Mouse (Mus musculus): ENCODE measurements around the gene Zfp800. TPM values are rescaled to one million over a fixed set of nuclear protein-coding genes. Genes with fewer than 3 reads are reported as not detected.

Gene Zfp800
- polyA plus RNA-seq, 1 experiment from 2014 or later, result 21.2 TPM

GRCm38 (mm10) chr6:28248211-28248610 is 149.6 kb downstream of the Zfp800 start:
- 95% methylated on average over 2 of the region's 2 CpGs for WGBS
- Histone ChIP-seq H3K9me3 (ENCODE audit: low read length) (no peaks in the 10 kb centered on the region), H3K4me1 (ENCODE audit: insufficient read depth, low read depth, low read length) (no peaks in the 10 kb centered on the region), H3K9ac (replicated peaks; ENCODE audit: low read depth) (no peak overlapping the region), H3K4me3 (ENCODE audit: low read depth, low read length) (no peak overlapping the region), H3K27me3 (replicated peaks; ENCODE audit: insufficient read depth, low read length) (no peaks in the 10 kb centered on the region), H3K4me2 (replicated peaks; ENCODE audit: low read depth, low read length) (no peak overlapping the region), H3K27ac (ENCODE audit: low read length) (no peak overlapping the region), H3K36me3 (ENCODE audit: insufficient read depth, low read length) (peaks cover 15% of the 10 kb centered on the region)
- no peak for ATAC-seq
- DNase-seq (ENCODE audit: low spot score), result no peak
- TF ChIP-seq CTCF (IDR thresholded peaks at IDR 0.05) (no peak), EP300 (IDR thresholded peaks at IDR 0.05) (no peak)

GRCm38 (mm10) chr6:28232618-28233361 is 165.0 kb downstream of the Zfp800 start:
- no peak for DNase-seq (ENCODE audit: low spot score)
- no peak overlapping the region for H3K4me2 ChIP-seq (replicated peaks; ENCODE audit: low read depth, low read length)
- H3K27ac ChIP-seq (ENCODE audit: low read length), result no peak overlapping the region
- no peak overlapping the region for H3K4me3 ChIP-seq (ENCODE audit: low read depth, low read length)
- no peaks in the 10 kb centered on the region; the same call in 1 of the 2 replicates for H3K36me3 ChIP-seq (ENCODE audit: insufficient read depth, low read length)
- WGBS, result 90% methylated on average over 7 of the region's 7 CpGs
- H3K9me3 ChIP-seq (ENCODE audit: low read length), result no peaks in the 10 kb centered on the region
- no peak for ATAC-seq
- H3K9ac ChIP-seq (replicated peaks; ENCODE audit: low read depth), result no peak overlapping the region
- H3K27me3 ChIP-seq (replicated peaks; ENCODE audit: insufficient read depth, low read length), result no peaks in the 10 kb centered on the region
- no peak for TF ChIP-seq EP300 (IDR thresholded peaks at IDR 0.05)
- no peak for TF ChIP-seq CTCF (IDR thresholded peaks at IDR 0.05)
- no peaks in the 10 kb centered on the region for H3K4me1 ChIP-seq (ENCODE audit: insufficient read depth, low read depth, low read length)

- no peak overlapping the region for H3K27ac ChIP-seq (ENCODE audit: low read length)
- TF ChIP-seq EP300 (IDR thresholded peaks at IDR 0.05) (no peak), CTCF (IDR thresholded peaks at IDR 0.05) (no peak)
- H3K9ac ChIP-seq (replicated peaks; ENCODE audit: low read depth), result no peak overlapping the region
- H3K27me3 ChIP-seq (replicated peaks; ENCODE audit: insufficient read depth, low read length), result no peaks in the 10 kb centered on the region
- H3K36me3 ChIP-seq (ENCODE audit: insufficient read depth, low read length), result no peaks in the 10 kb centered on the region; the same call in 1 of the 2 replicates
- H3K4me2 ChIP-seq (replicated peaks; ENCODE audit: low read depth, low read length), result no peak overlapping the region
- no peak overlapping the region for H3K4me3 ChIP-seq (ENCODE audit: low read depth, low read length)
- H3K4me1 ChIP-seq (ENCODE audit: insufficient read depth, low read depth, low read length), result no peaks in the 10 kb centered on the region
- ATAC-seq (no peak), DNase-seq (ENCODE audit: low spot score) (peak; percentile 14)
- no peaks in the 10 kb centered on the region for H3K9me3 ChIP-seq (ENCODE audit: low read length)
- 69% methylated on average over 3 of the region's 3 CpGs for WGBS
These were observed 169.7 kb downstream of the Zfp800 start for GRCm38 (mm10) chr6:28228085-28228484.

- no peaks in the 10 kb centered on the region for H3K36me3 ChIP-seq (ENCODE audit: insufficient read depth, low read length)
- H3K9ac ChIP-seq (replicated peaks; ENCODE audit: low read depth), result no peak overlapping the region
- TF ChIP-seq EP300 (IDR thresholded peaks at IDR 0.05), result no peak
- no peak for TF ChIP-seq CTCF (IDR thresholded peaks at IDR 0.05)
- DNase-seq (ENCODE audit: low spot score) (no peak), ATAC-seq (no peak)
- H3K9me3 ChIP-seq (ENCODE audit: low read length), result no peaks in the 10 kb centered on the region
- no peak overlapping the region for H3K4me2 ChIP-seq (replicated peaks; ENCODE audit: low read depth, low read length)
- 87% methylated on average over 4 of the region's 4 CpGs for WGBS
- no peak overlapping the region for H3K27ac ChIP-seq (ENCODE audit: low read length)
- no peaks in the 10 kb centered on the region for H3K4me1 ChIP-seq (ENCODE audit: insufficient read depth, low read depth, low read length)
- H3K27me3 ChIP-seq (replicated peaks; ENCODE audit: insufficient read depth, low read length), result no peaks in the 10 kb centered on the region
- no peak overlapping the region for H3K4me3 ChIP-seq (ENCODE audit: low read depth, low read length)
These were observed 176.8 kb downstream of the Zfp800 start for GRCm38 (mm10) chr6:28221017-28221416.

- no peak overlapping the region for H3K27ac ChIP-seq (ENCODE audit: low read length)
- no peak for DNase-seq (ENCODE audit: low spot score)
- 84% methylated on average over 8 of the region's 8 CpGs for WGBS
- no peak overlapping the region for H3K9ac ChIP-seq (replicated peaks; ENCODE audit: low read depth)
- H3K4me2 ChIP-seq (replicated peaks; ENCODE audit: low read depth, low read length), result no peak overlapping the region
- ATAC-seq, result no peak
- no peaks in the 10 kb centered on the region for H3K9me3 ChIP-seq (ENCODE audit: low read length)
- no peaks in the 10 kb centered on the region for H3K4me1 ChIP-seq (ENCODE audit: insufficient read depth, low read depth, low read length)
- TF ChIP-seq CTCF (IDR thresholded peaks at IDR 0.05) (no peak), EP300 (IDR thresholded peaks at IDR 0.05) (no peak)
- H3K27me3 ChIP-seq (replicated peaks; ENCODE audit: insufficient read depth, low read length), result no peaks in the 10 kb centered on the region
- no peak overlapping the region for H3K4me3 ChIP-seq (ENCODE audit: low read depth, low read length)
- no peaks in the 10 kb centered on the region for H3K36me3 ChIP-seq (ENCODE audit: insufficient read depth, low read length)
These were observed 179.4 kb downstream of the Zfp800 start for GRCm38 (mm10) chr6:28218386-28218785.

- ATAC-seq (peak; percentile 96), DNase-seq (ENCODE audit: low spot score) (peak; percentile 74)
- peak overlapping the region; percentile 54 for H3K4me3 ChIP-seq (ENCODE audit: low read depth, low read length)
- H3K4me2 ChIP-seq (replicated peaks; ENCODE audit: low read depth, low read length), result peak overlapping the region; percentile 88
- H3K27ac ChIP-seq (ENCODE audit: low read length), result no peak overlapping the region
- TF ChIP-seq EP300 (IDR thresholded peaks at IDR 0.05), result no peak
- TF ChIP-seq CTCF (IDR thresholded peaks at IDR 0.05), result no peak; the same call in 1 of the 2 replicates
- H3K9ac ChIP-seq (replicated peaks; ENCODE audit: low read depth), result peak overlapping the region; percentile 43
- no peaks in the 10 kb centered on the region for H3K27me3 ChIP-seq (replicated peaks; ENCODE audit: insufficient read depth, low read length)
- H3K4me1 ChIP-seq (ENCODE audit: insufficient read depth, low read depth, low read length), result no peaks in the 10 kb centered on the region
- WGBS, result 2% methylated on average over 48 of the region's 87 CpGs
- no peaks in the 10 kb centered on the region for H3K9me3 ChIP-seq (ENCODE audit: low read length)
- no peaks in the 10 kb centered on the region for H3K36me3 ChIP-seq (ENCODE audit: insufficient read depth, low read length)
These were observed 182.4 kb downstream of the Zfp800 start for GRCm38 (mm10) chr6:28215268-28215954.

All from lung, postnatal 0 days (tissue).